Mouse (Mus musculus) thymus, adult 2 months (tissue): ENCODE results near the gene Rnf187.

Experiments used
- CTCF ChIP-seq: fragments of 200-500 bp; IDR thresholded peaks from 2 replicates; pipeline ENCODE4 v1.5.1; 2012; ENCODE audit warnings: mild to moderate bottlenecking, control low read depth, low read length, moderate library complexity, borderline replicate concordance; ENCODE audit not compliant: control insufficient read depth, poor library complexity, insufficient read depth; ENCODE audit errors: extremely low read depth
- POLR2A ChIP-seq: fragments of 200-500 bp; IDR thresholded peaks from 2 replicates; pipeline ENCODE4 v1.6.1; 2012; ENCODE audit warnings: mild to moderate bottlenecking, low read length, control low read depth, moderate library complexity; ENCODE audit not compliant: control insufficient read depth, poor library complexity, insufficient read depth; ENCODE audit errors: extremely low read depth

- TF ChIP-seq POLR2A (no peak), CTCF (peak; percentile 22; the same call in 1 of the 2 replicates)
Observed at GRCm38 (mm10) chr11:58959921-58960465, 21.3 kb upstream of the Rnf187 start.
